In the genomic region with DNA sequence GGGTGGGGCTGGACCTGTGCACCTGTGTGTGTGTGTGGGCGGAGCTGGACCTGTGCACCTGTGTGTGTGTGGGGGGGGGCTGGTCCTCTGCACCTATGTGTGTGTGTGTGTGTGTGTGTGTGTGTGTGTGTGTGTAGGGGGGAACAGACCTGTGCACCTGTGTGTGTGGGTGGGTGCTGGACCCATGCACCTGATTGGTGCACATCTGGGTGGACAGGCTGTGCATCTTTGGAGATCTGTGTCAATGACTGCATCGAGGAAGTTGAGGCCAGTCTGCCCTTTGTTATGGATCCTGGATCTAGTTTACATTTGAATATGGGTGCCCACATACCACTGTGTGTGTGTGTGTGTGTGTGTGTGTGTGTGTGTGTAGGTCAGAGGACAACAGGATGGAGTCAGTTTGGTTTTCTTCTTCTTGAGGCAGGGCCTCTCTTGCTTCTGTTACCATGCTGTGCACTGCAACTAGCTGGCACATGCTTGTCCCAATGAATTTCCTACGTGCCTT, we compare ENCODE assay signal across 1 mouse cellular context.
TF ChIP-seq lines count a peak whose summit lies in the region.

No protein-coding gene starts in this region.

TF ChIP-seq in ES-E14, 5 proteins besides CTCF, POLR2A, EP300 and RAD21:
- TF ChIP-seq ZC3H11A (IDR thresholded peaks at IDR 0.05; ENCODE audit: borderline replicate concordance, low read depth, low read length) = no peak
- no peak for TF ChIP-seq ZNF384 (IDR thresholded peaks at IDR 0.05; ENCODE audit: low read depth, low read length)
- TF ChIP-seq HCFC1 (IDR thresholded peaks at IDR 0.05; ENCODE audit: borderline replicate concordance, insufficient read depth, low read length) = no peak
- TF ChIP-seq CHD2 (IDR thresholded peaks at IDR 0.05; ENCODE audit: low read depth, low read length) = no peak
